Mouse (Mus musculus) spleen, adult 12 weeks (tissue): ENCODE results near the gene Rfc5.
A peak's percentile ranks its signal among the peaks of the same experiment; 100 is the strongest.

Source experiments
- DNase-seq: peaks from one replicate; pipeline ENCODE4 v3.0.0; 2022; ENCODE audit warnings: low spot score

Gene Rfc5

DNA sequence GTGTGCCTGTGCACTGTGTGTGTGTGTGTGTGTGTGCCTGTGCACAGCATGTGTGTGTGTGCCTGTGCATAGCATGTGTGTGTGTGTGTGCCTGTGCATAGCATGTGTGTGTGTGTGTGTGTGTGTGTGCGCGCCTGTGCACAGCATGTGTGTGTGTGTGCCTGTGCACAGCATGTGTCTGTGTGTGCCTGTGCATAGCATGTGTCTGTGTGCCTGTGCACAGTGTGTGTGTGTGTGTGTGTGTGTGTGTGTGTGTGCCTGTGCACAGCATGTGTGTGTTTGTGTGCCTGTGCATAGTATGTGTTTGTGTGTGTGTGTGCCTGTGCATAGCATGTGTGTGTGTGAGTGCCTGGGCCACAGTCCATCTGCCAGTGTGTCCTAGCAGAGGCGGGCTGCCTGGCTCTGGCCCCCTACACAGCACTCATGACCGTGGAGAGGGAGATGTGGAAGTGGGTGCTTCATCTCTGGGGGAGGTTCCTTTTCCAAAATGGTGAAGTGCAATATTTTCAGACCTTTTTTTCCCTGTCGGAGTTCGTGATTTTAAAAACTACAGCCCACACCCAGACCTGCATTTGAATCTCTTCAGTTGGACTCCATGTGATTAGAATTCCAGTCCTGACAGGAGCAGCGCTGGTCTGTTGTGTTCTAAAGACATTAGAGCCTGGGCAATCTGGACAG is 14.3 kb downstream of the Rfc5 start:
- DNase-seq, result no peak

DNA sequence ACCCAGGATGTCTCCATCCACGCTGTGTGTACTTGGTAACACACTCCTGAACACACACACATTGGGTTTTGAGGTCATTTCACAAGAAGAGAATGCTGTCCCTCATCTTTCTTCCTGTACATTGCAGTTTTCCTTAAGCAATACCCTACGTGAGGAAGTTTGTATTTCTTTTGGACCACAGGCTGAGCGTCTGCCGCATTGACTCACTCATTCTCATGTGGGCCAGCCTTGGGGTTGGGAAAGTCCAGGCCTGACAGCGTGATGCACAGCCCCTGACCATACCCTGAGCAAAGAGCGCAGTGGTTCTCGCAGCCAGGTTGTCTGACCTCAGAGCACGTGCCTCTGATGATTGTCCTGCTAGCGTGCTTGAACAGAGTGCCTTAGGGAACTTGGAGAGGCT is 15.4 kb downstream of the Rfc5 start:
- no peak for DNase-seq

DNA sequence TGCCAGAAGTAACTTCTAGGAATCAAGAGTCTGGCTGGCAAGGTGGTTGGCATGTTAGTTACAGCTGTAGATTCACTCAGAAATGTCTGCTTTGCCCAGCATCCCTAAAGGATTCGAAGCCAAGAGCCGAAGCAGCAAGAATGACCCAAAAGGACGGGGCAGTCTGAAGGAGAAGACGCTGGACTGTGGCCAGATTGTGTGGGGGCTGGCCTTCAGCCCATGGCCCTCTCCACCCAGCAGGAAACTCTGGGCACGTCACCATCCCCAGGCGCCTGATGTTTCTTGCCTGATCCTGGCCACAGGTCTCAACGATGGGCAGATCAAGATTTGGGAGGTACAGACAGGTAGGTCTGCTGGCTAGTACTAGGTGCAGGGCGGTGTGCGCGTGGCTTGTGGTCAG is 18.3 kb downstream of the Rfc5 start:
- DNase-seq, result no peak

DNA sequence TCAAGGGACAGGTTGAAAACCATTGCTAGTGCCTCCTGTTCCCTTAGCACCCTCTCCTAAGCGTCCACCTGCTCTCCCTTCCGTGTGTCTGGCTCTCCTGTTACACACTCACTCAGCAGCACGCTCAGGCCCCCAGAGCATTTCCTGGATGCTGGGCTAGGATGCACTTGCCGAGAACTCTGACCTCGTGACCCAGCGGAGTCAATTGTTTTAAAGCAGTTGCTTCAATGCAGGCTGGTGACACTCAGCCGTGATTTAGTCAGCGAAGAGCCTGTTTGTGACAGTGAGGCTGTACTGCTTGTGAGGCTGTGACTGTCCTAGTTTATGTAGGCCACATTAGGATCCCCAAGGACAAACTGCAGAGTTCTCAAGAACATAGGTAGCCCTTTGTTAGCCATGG is 21.6 kb downstream of the Rfc5 start:
- DNase-seq, result no peak

DNA sequence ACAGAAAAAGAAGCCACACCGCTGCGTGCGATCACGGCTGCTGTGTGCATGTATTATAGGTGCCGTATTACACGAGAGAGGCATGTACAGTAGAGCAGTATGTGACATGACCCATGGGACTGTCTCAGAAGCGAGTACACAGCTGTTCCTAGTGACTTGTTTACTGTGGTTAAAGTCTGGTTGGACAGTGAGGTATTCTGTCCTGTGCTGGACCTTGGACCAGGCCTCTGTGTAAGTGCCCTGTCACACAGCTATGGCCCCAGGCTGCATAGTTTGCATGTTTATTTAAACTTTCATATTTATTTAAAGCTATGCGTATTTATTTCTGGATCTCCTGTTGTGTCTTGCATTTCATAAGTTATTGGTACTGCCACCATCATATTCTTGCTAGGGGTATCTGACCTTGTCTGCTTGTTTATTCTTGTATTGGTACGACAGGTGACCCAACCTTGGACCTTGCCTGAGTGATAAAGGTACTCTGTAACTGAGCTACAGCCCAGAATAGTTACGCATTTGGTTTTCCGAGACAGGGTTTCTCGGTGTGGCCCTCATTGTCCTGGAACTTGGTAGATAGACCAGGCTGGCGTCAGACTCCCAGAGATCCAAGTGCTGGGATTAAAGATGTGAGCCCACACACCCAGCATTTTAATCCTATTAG is 22.8 kb downstream of the Rfc5 start:
- no peak for DNase-seq

DNA sequence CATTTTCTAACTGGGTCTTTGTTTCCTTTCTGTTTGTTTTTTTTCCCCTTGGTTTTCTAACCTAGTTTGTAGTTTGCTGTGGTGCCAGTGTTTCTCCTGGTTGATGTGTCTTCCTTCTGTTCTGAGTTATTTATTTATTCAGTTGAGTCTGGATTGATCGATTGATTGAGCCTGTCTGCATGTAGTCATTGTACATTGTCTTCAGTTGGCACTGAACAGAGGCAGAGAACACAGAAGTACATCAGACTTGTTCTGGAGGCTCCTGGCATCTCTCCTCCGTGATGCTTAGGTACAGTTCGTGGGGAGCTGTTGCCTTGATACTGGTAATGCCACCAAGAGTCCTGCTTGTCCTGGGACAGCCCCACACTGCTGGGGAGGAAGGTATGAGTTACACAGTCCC is 24.0 kb downstream of the Rfc5 start:
- no peak for DNase-seq

DNA sequence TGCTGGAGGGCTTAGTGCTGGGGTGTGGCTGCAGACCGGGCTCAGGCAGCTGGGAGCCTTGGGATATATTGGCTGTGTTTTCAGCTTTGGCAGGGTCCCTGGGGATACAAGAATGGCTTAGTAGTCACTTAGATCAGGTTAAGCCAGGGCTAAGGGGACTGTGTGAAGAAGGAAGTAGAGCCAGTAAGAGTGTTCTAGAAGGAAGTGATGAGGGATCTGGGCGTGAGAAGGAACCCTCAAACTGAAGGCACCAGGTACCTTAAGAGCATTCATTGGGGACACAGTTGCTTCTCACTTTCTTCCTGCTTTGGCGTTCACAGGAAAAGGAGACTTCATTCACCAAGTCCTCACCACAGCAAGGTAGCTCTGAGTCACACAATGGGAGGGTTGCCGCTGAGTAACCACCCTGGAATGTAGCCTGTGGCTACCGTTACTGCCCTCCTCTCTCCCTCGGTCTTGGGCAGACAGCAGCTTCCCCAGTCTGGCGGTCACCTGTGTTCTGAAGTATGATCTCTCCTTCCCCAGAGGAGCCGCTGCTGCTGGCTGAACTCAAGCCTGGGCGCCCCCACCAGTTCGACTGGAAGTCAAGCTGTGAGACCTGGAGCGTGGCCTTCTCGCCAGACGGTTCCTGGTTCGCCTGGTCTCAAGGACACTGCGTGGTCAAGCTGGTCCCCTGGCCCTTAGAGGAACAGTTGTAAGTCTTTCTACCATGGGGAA is 25.6 kb downstream of the Rfc5 start:
- no peak for DNase-seq

DNA sequence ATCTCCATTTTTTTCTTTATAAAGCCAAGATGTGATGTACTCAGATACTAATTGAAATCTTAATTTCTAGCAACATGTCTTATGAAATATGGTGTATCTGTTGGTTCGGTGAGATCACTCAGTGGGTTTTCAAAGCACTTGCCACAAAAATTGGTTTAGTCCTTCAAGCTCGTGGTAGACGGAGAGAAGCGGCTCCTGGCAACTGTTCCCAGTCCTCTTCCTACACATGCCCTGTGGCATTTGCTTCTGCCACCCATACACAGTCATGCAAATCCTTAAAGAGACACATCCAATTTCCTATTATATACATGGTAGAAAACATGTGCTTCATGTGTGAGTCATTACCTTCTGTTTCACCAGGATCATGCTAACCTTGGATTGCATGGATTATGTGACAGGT is 27.3 kb downstream of the Rfc5 start:
- DNase-seq, result no peak

DNA sequence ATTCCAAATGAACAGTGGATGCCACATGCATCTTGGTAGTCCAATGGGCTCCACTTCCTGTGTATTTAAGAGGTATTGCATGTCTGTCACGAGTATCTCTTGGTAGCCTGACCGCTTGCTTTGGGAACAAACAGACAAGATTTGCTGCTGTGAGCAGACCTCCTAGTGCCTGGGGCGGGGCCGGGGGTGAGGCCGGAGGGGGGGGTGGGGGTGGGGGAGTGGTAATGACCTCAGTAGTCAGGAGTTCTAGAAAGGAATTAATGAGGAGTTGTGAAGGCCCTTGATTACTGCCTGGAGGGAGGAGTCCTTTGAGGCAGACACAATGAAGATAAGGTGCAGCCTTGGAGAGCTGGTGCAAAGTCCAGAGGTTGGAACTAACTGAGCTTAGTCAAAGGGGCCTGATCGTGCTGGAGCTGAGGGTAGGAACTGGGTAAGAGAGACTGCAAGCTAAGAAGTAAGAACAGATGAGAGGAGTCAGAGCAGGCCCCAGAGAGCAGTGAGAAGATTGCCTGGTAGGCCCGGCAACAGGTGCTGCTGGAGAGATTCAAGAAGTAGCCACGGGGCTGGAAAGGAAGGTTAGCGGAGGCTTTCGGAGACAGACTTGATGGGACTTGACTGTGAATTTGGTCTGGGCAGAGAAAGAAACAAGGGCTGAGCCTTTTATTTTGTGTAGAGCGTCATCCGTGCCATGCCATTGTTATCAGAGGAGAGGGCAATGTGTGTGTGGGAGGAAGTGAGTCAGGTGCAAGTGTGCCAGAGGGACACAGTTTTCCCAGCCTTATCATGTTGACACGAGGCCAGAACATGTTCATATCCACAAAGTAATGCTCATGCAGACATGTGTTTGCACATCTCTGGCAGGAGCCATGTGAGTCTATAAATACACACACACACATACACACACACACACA is 28.0 kb downstream of the Rfc5 start:
- no peak for DNase-seq

DNA sequence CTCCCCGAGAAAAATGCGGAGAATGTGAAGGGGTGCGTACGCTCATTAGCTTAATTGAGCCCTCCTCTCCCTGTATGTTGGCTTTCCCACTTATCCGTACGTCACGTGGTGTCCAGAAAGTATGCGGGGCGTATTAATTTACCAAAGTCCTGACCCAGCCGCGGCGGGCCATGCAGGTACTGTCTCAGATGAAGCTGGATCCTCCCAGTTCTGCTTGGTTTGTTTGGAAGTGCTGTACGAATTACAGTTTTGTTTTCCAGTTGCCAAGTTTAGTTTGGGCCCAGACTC is 28.7 kb downstream of the Rfc5 start:
- no peak for DNase-seq

DNA sequence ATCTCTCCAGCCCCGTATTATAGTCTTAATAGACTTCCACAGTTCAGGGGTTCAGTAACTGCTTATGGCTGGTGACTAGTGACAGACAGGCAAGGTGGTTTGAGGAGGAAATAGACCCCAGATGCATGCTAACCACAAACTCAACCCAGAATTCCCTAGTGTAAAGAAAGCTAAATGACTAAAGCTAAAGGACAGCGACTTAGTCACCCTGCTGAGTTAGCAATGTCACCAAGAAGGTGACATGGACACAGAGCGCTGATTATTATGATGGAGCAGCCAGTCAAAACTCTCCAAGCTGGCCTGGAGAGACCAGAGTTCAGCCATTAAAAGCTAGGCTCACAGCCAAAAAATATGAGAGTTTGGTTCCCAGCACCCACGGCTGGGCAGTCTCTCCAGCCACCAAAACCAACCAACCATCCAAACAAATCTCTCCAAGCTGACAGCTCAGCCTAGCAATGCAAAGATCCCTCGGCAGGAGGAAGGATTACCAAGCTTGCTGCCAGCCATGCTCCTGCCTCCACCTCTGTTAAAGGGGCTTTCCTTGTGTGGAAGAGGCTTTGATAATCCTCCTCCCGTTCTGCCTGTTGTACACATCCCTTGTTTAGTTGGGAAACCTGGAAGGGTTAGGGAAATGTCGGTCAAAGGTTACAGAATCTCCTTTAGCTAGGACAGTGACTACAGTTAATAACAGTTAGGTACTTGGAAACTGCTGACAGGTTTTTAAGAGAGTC is 29.2 kb downstream of the Rfc5 start:
- no peak for DNase-seq

DNA sequence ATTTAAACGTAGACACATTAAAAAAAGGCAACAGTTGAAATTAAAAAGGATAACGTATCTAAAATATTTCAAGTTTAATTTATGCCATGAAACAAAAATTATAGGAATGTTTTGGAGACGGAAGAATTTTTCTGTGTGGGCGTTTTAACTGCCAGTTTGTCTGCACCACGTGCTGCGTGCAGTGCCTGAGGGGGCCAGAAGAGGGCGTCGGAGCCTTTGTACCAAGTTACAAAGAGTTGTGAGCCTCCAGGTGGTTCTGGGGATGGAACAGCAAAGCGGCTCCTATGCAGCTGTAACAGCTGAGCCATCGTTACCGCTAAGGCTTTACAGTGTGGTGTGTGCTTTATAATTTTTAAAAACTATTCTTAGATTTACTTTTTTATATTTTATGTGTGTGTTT is 30.1 kb downstream of the Rfc5 start:
- DNase-seq, result peak; percentile 62

DNA sequence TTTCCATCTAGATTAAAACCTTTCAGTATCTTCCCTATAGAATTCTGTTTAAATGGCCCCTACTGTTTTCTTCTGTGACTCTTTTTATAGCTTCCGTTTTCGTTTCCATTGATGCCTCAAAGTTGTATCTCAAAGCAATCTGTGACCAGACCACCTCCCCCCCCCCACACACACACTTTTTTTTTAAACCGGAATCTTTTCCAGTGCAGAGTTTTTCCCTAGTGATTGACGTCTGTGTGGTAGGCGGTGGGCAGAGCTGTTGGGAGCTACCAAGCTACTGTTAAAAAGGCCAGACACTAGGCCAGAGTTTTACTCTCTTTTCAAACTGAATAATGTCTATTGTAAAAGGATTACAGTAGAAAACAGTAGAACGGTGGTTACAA is 30.6 kb downstream of the Rfc5 start:
- DNase-seq, result no peak

DNA sequence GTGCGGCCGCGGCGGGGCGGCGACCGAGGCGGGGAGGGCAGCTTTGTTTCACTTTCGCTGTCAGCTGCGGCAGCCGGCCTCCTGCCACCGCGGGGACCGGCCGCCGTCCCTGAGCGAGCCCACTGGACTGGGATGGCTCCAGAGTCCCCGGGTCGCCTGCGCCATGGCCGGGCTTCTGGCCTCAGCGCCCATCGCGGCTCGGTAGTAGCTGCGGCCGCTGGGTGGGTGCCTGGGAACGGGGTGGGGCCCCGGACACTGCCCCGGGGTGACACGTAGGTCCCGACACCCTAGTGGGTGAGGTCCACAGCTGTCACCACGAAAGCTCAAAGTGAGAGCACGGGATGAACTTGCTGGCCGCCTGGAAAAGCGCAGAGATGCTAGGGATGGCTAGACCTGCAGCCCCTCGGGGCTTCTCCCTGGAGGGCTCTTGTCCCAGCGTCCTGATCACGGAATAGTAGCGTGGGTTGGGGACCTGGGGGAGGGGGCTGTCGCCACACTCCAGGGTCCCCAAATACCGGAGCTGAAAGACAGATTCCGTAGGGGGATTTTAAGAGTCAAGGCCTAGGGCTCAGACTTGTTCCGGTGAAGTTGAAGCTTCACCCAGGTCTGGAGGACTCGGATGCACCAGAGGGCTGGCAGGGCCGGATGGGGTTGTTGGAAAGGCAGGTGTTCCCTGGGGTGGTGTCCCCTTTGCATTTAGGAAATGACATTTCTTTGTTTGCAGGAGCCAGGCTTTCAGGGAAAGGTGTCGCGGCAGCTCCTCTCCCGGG is 31.2 kb downstream of the Rfc5 start:
- no peak for DNase-seq

DNA sequence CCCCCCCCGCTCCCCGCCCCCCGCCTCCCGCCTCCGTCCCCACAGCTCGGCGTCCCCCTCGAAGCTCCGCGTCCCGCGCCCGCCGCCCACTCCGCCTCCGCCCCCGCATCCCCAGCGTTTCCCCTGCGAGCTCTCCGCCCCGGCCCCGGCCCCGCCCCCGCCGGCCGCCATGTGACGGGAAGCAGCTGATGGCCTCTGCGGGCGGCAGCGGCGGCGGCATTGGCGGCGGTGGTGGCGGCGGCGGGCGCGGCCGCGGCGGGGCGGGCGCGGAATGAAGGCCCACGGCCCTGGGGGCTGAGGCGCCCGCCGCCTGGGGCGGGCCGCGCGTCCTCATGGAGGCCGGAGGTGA is 31.7 kb downstream of the Rfc5 start, which contains the start of gene Wsb2:
Wsb2 (plus strand) TSS at position 176 of the 349 bp plus-strand sequence.
- peak; percentile 74 for DNase-seq

DNA sequence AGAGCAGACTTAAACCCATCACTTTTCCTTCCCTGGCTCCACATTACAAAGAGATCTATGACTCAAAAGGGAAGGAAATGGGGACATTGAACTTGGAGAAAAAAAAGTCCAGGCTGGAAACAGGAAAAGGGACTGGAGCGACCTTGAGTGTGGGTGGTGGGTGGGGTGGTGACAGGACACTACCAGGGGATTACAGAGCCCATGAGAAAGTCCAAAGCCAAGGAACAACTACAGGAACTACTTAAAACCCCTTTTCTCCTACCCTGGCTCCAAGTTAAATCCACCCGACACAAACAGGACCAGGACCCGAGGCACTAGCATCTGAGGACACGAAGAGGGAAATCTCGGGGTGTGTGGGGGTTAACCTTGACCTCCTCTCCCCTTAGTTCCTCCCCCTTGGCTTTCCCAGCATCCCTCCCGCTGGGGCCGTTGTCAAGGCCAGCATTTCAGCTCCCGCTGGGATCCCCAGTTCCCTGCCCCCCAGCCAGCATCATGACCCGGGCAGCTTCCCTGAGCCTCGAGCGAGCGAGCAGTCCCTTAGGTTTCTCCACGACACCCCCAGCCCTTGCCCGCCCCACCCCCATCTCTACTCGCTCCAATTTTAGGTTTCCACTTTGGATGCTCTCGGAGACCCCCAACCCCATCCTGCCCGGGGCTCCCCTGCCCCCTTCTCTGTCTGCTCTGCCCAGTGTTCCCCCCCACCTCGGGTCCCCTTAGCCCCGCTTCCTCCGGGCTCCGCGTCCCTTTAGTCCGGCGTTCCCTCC is 32.3 kb downstream of the Rfc5 start:
- no peak for DNase-seq

DNA sequence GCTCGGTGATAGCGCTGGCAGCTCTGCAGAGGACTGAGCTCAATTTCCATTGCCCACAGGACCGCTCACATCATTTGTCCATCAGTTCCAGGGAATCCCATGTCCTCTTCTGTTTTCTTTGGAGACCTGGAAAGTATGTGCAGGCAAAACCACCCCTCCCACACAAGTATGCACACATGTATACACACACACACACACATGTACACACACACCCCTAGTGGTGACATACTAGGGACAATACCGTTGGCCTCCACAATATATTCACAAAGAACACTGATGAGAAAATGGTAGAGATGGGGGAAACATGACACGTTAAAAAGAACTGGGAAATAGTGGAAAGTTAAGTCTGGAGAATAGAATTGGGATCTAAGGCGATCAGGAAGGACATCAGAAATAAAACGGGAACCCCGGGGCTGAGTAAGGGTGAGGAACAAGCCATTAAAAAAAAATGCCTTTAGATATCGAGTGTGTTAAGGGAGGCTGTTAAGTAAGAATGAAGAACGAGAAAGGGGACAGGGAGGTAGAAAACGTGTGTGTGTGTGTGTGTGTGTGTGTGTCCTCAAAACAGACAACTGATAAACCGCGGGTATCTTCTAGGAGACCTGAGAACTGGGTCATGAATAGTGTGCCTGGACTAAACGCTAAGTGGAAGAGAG is 33.1 kb downstream of the Rfc5 start:
- DNase-seq, result no peak

DNA sequence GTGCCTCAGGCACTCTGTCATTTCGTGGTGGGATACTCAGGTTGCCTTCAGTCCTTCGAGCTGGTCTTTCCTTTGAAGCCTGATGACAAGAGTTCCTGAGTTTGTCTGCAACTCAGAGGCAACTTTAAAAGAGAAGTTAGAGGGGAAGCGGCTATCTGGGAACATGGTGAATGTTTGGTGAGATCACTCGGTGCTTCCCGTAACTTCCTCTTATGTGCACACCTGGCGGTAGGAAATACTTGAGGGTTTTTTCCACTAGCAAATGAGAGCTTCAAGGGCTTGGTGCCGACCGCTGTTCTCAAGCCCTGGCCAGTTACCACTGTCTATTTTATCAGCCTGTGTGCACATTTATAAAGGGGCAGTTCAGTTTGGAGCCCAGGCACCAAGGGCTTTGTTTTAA is 34.7 kb downstream of the Rfc5 start:
- DNase-seq, result no peak

DNA sequence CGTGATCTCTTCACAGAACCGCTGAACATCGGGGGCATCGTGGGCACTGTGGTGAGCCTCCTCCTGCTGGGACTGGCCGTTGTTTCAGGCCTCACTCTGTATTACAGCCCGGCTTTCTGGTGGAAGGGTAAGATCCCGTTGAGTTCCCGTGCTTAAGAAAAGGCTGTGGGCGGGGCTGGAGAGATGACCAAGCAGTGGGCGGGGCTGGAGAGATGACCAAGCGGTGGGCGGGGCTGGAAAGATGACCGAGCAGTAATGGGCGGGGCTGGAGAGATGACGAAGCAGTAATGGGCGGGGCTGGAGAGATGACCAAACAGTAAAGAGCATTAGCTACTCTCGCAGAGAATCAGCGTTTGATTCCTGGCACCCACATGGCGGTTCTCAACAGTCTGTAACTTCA is 40.6 kb downstream of the Rfc5 start:
- DNase-seq, result no peak

DNA sequence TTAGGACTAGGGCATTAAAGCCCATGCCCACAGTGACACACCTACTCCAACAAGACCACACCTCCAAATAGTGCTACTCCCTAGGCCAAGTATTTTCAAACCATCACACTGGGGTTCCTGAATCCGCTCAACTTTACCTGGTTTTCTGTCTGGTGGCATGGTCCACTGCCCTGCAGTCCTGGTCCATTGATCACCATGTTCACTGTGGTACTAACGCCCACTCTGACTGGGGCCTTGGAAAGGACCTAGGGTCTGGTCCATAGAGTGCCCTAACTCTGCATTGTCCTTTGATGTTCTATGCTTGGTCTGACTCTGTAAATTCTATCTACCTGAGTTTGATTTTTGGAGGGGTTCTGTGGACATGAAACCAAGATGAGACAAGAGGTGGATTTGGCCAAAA is 41.0 kb downstream of the Rfc5 start:
- DNase-seq, result no peak
